Mouse (Mus musculus) kidney, embryonic 15.5 days (tissue): ENCODE measurements around the gene St6galnac3. TPM values are rescaled to one million over a fixed set of nuclear protein-coding genes. Genes with fewer than 3 reads are reported as not detected.
"Not testable (repeated sequence)": the region's sequence is repeated elsewhere in the genome, so short reads cannot be mapped to it uniquely, and the experiment has no call there.

Experiments used
- ATAC-seq: fragments of 200-750 bp; cut with Nextera tagmentation; replicated peaks from 2 replicates; pipeline ENCODE4 v1.8.0; 2017; ENCODE audit warnings: moderate TSS enrichment; ENCODE audit not compliant: low FRiP score
- H3K27ac ChIP-seq: fragments of 300-500 bp; sonication (generic); 2 replicates; pipeline ENCODE4 v1.5.1; 2015; ENCODE audit warnings: mild to moderate bottlenecking, inconsistent platforms
- H3K27me3 ChIP-seq: fragments of 300-500 bp; sonication (generic); 2 replicates; pipeline ENCODE4 v1.6.1; 2015; ENCODE audit warnings: inconsistent platforms
- H3K36me3 ChIP-seq: fragments of 300-500 bp; sonication (generic); 2 replicates; pipeline ENCODE4 v1.6.1; 2015; ENCODE audit warnings: inconsistent platforms
- H3K4me1 ChIP-seq: fragments of 300-500 bp; sonication (generic); 2 replicates; pipeline ENCODE4 v1.6.1; 2015; ENCODE audit warnings: inconsistent platforms
- H3K4me2 ChIP-seq: fragments of 300-500 bp; sonication (generic); 2 replicates; pipeline ENCODE4 v1.6.1; 2015; ENCODE audit warnings: moderate library complexity, mild to moderate bottlenecking, inconsistent platforms
- H3K4me3 ChIP-seq: fragments of 300-500 bp; sonication (generic); replicated peaks from 2 replicates; pipeline ENCODE4 v1.5.1; 2015; ENCODE audit warnings: mild to moderate bottlenecking, inconsistent platforms
- H3K9ac ChIP-seq: fragments of 300-500 bp; sonication (generic); 2 replicates; pipeline ENCODE4 v1.6.1; 2015; ENCODE audit warnings: mild to moderate bottlenecking, inconsistent platforms
- H3K9me3 ChIP-seq: fragments of 300-500 bp; sonication (generic); replicated peaks from 2 replicates; pipeline ENCODE4 v1.6.1; 2016; ENCODE audit warnings: inconsistent platforms
- WGBS: fragments of 180-500 bp; shearing (Covaris S2); methylation state at CpG from one replicate; pipeline ENCODE4 v1.1.7; 2015; ENCODE audit warnings: mixed read lengths; 5-methylcytosine and 5-hydroxymethylcytosine counted together
- polyA plus RNA-seq: library from polyadenylated mRNA; unstranded; fragments of >200 nt; fragmentation: Nextera tagmentation; extraction: Ambion mirVana; gene quantifications from 2 replicates; pipeline ENCODE4 v1.2.1, GENCODE M21; 2015

The St6galnac3 gene
- 65.2 and 65.5 TPM in 2 replicates for polyA plus RNA-seq

DNA sequence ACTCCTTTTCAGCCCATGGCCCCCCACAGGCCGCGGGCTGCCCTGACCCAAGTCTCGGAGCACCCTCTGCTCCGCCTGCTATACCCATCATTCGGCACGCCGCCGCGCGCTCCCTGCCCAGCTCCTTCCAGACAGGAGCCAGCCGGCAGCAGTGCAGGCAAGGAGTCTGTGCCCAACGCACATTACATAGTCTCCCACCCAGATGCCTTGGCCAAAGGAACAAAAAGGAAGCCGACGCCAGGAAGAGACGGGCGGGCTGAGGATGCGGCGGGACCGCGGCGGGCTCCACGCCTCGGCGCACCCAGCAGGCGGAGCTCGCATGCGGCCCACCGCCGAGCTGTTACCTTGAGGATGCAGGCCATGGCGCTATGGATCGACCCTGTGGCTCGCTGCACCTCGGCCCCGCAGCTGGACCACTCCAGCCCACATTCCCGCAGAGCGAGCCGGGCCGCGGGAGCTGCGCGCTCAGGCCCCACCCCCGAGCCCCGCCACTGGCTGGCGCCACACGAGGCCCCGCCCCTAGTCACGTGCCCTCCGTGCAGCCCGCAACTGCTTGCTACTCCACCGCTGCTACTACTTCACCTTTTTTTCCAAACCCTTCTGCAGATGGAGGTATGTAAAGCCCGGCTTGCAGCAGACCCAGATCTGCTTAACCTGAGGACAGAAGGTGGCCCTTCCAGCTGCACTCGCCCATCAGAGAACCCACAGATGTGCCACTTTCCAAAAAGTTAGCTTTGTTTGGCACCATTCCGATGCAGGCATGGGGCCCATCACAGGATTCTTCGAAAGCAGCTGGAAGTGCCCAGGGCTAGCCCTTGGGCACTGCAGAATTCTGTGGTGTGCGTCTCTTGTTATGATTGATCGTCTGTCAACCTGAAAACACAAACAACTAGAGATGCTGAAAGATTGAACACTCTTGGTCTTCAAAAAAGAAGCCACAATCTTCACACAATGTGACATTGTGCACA is at the start of gene St6galnac3:
TSS of gene St6galnac3 (minus strand) at position 474 of the 968 bp plus-strand sequence.
- H3K4me3 ChIP-seq = peak within 1 kb of the TSS; percentile 85
- H3K4me2 ChIP-seq = peak within 1 kb of the TSS; percentile 85
- H3K4me1 ChIP-seq = peaks cover 41% of the 10 kb centered on the region
- H3K36me3 ChIP-seq = no peaks in the 10 kb centered on the region
- 2% methylated on average over 56 of the region's 56 CpGs for WGBS
- no peaks in the 10 kb centered on the region for H3K9me3 ChIP-seq
- H3K27me3 ChIP-seq = no peaks in the 10 kb centered on the region
- peak within 1 kb of the TSS; percentile 77 for H3K9ac ChIP-seq
- H3K27ac ChIP-seq = peak within 1 kb of the TSS; percentile 87
- ATAC-seq = peak; percentile 97

DNA sequence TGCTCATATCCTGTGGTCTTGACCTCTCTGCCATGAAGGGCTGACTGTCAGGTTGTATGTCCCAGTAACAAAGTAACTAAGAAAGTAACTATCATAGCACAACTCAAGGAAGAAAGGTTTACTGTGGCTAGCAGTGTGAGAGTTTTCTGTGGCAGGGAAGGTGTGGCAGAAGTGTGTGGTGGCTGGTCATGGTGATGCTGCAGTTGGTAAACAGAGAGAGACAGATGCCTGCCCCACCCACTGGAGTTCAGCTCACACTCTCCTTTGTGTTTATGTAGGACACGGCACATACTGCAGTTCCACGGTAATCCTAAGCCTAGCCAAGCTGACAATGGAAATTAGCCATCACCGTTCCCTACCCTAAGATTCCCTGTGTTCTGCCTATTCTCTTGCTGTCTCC is 49.6 kb upstream of the St6galnac3 start:
- Histone ChIP-seq H3K36me3 (no peaks in the 10 kb centered on the region), H3K4me1 (peaks cover 4% of the 10 kb centered on the region; the same call in 1 of the 2 replicates), H3K9me3 (no peaks in the 10 kb centered on the region), H3K4me3 (no peak overlapping the region), H3K4me2 (no peak overlapping the region), H3K9ac (no peak overlapping the region), H3K27me3 (no peaks in the 10 kb centered on the region), H3K27ac (no peak overlapping the region)
- no peak for ATAC-seq
- WGBS = 85% methylated on average over 3 of the region's 3 CpGs

DNA sequence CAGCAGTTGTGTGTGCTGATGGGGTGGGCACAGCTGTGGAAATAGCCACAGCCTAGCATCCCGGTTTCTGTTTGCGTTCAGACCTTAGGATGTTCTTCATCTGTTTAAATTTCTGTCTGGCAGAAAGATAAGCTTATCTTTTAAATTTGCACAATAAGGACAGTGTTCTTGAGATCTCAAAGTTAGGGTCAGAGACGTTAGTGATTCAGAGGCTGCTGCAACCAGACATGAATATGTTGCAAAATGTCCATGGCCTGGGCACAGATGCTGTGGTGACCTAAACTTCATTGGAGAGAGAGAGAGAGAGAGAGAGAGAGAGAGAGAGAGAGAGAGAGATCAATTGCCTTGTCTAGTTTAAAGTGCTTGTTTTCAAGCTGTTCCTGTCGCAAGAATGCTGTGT is 46.5 kb upstream of the St6galnac3 start:
- ATAC-seq = no peak

DNA sequence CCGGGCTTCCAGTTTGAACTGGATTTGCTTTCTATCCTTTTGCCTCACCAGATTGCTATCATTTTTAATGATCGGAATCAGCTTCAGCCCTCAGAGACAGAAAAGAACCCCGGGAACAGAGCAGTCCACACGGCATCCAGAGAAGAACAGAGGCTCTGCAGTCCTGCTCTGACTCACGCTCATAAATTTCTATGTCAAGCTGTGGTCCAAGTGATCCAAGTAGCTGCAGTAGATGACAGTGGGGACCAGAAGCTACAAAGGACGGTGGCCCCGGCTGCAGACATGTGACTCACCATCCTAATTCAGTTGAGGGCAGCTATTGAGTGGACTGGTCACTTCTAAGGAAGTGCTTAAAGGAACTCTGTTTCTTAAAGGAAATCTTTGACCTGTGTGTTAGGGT is 45.6 kb upstream of the St6galnac3 start:
- 26% methylated on average over 7 of the region's 7 CpGs for WGBS
- H3K4me2 ChIP-seq = no peak overlapping the region
- no peak for ATAC-seq

More for the DNA sequence above, 46.5 kb upstream of the St6galnac3 start:
- Histone ChIP-seq H3K9ac (no peak overlapping the region), H3K27me3 (no peaks in the 10 kb centered on the region), H3K27ac (no peak overlapping the region), H3K4me1 (peaks cover 4% of the 10 kb centered on the region; the same call in 1 of the 2 replicates), H3K4me3 (no peak overlapping the region), H3K36me3 (no peaks in the 10 kb centered on the region), H3K9me3 (0 out of 2 replicates have a peak, but pooled peaks cover 4% of the 10 kb centered on the region), H3K4me2 (no peak overlapping the region)
- 73% methylated on average over 4 of the region's 4 CpGs for WGBS

DNA sequence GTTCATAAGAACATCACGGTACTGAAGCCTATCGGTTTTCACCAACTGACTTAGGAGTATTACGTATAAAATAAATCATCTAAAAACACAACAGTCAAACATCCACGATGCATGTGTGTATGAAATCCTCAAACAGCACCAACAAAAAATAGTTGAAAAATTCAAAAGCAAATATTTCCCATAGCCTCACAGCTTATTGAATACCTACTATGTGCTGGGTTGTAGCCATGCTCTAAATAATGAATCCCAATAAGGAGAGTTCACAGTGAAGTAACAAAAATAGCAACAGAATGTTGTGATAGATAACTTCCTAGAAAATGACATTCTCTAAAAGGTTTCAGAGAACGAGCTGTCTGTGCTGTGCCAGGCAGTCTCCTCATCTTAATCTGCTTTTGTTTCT is 44.2 kb upstream of the St6galnac3 start:
- Histone ChIP-seq H3K9me3 (0 out of 2 replicates have a peak, but pooled peaks cover 4% of the 10 kb centered on the region), H3K4me1 (peaks cover 21% of the 10 kb centered on the region), H3K9ac (no peak overlapping the region), H3K36me3 (no peaks in the 10 kb centered on the region), H3K27me3 (no peaks in the 10 kb centered on the region), H3K4me3 (no peak overlapping the region), H3K27ac (no peak overlapping the region), H3K4me2 (no peak overlapping the region)
- 83% methylated on average over 5 of the region's 5 CpGs for WGBS
- no peak for ATAC-seq

More for the DNA sequence above, 45.6 kb upstream of the St6galnac3 start:
- no peak overlapping the region for H3K27ac ChIP-seq
- H3K9ac ChIP-seq = no peak overlapping the region
- H3K4me1 ChIP-seq = peaks cover 10% of the 10 kb centered on the region
- H3K36me3 ChIP-seq = no peaks in the 10 kb centered on the region
- no peak overlapping the region for H3K4me3 ChIP-seq
- no peaks in the 10 kb centered on the region for H3K27me3 ChIP-seq
- H3K9me3 ChIP-seq = 0 out of 2 replicates have a peak, but pooled peaks cover 4% of the 10 kb centered on the region

DNA sequence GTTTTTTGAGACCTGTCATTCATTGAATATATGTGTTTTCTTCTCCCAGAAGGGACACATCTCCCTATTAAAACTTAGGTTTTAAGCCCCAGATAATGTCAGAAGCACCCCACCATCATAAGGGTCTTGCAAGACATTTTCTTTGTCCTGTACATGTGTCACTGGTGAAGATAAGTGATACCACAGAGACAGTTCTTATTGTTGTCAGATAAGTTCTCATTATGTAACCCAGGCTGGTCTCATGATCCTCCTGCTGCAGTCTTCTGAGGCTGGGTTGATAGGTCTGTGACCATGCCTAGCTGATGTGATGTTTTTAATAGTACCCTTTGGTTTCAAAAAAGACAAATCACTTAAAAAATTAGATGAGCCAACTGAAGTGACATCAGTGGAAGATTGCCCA is 40.2 kb upstream of the St6galnac3 start:
- H3K9ac ChIP-seq = no peak overlapping the region
- ATAC-seq = no peak
- H3K27ac ChIP-seq = no peak overlapping the region
- no peak overlapping the region for H3K4me2 ChIP-seq
- no peaks in the 10 kb centered on the region for H3K36me3 ChIP-seq
- H3K9me3 ChIP-seq = 0 out of 2 replicates have a peak, but pooled peaks cover 4% of the 10 kb centered on the region
- no peaks in the 10 kb centered on the region for H3K27me3 ChIP-seq
- no peak overlapping the region for H3K4me3 ChIP-seq
- peaks cover 54% of the 10 kb centered on the region for H3K4me1 ChIP-seq

DNA sequence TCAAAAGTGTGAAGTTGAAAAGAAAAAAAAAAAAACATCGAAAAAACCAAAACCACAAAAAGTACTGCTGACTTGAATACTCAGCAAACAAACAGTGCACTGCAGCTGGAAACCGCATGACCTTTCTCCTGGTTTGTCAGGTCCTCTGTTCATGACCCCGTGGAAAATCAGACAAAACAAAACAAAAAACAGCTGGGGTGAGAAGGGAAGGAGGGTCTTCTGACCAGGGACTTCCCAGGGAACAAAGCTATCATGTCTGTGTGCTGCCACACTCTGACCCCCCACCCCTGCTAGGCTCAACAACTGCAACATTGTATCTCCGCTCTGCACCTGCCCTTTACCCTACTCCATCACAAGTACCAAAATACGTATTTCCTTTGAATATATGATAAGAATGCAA is 39.8 kb upstream of the St6galnac3 start:
- Histone ChIP-seq H3K4me2 (no peak overlapping the region), H3K9me3 (0 out of 2 replicates have a peak, but pooled peaks cover 4% of the 10 kb centered on the region), H3K27me3 (no peaks in the 10 kb centered on the region), H3K27ac (no peak overlapping the region), H3K9ac (no peak overlapping the region), H3K36me3 (no peaks in the 10 kb centered on the region), H3K4me3 (no peak overlapping the region), H3K4me1 (peaks cover 54% of the 10 kb centered on the region)
- no peak for ATAC-seq
- WGBS = 30% methylated on average over 5 of the region's 5 CpGs

DNA sequence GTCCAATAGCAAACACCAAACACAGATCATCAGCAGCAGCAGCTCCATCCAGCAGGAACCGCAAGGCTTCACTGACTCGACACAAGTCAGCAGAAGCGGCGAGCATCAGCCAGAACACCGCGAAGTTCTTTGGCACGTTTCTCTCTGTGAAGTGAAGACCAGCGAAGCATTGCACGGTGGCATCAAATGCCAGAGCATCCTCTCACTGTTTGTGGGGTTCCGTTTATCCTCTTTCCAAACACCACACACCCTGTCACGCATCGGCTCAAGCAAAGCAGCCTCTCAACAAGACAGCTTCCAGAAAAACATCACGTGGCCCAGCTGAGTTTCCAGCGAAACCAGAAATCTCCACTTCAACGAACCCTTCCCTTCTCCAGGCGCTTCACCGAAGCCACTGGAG is 36.2 kb upstream of the St6galnac3 start:
- WGBS = 49% methylated on average over 17 of the region's 17 CpGs
- Histone ChIP-seq H3K27me3 (no peaks in the 10 kb centered on the region), H3K36me3 (no peaks in the 10 kb centered on the region), H3K27ac (peak overlapping the region; percentile 54; the same call in 1 of the 2 replicates), H3K4me1 (peaks cover 57% of the 10 kb centered on the region), H3K4me2 (peak overlapping the region; percentile 30), H3K9ac (no peak overlapping the region), H3K4me3 (no peak overlapping the region), H3K9me3 (no peaks in the 10 kb centered on the region)
- peak; percentile 46 for ATAC-seq

DNA sequence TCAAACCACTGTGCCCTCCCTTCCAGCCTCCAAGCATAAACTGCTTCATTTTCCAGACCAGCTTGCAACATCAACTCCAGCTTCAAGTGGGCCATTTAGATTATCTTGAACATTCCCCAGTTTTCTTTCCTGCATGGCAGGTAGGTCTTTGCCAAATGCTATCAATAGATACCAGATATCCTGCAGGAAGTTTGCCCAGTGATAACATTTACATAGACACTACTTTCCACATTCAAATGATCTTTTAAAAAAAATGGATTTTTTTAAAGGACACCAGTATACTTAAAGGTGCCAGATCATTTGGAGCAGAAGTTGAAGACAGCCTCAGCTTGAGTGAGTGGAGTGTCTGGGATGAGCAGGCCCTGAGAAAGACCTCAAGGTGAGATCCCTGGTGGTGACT is 34.3 kb upstream of the St6galnac3 start:
- Histone ChIP-seq H3K9me3 (no peaks in the 10 kb centered on the region), H3K4me1 (peaks cover 41% of the 10 kb centered on the region), H3K27me3 (no peaks in the 10 kb centered on the region), H3K27ac (no peak overlapping the region), H3K9ac (no peak overlapping the region), H3K4me2 (no peak overlapping the region), H3K36me3 (no peaks in the 10 kb centered on the region), H3K4me3 (no peak overlapping the region)
- no peak for ATAC-seq

DNA sequence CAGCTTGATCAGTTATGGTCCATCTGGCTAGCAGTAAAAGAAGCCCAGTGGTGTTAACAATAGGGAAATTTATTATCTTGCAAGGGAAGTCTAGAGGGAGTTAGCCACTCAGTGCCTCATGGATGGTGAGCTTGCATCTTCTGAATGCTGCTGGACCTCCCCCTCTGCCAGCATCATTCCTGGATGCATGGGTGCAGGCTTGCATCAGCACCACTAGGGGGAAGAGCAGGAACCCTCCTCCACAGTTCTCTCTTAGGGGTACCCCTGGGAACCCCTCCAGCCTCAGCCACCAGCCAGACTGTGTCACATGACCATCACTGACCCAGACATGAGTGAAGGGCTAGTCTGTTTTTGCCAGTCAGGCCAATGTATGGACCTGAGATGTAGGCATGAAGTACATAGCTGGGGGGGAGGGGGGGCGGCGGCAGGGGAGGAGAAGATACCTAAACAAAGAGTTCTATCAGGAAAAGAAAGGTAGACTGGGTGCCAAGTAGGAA is 31.6 kb upstream of the St6galnac3 start:
- Histone ChIP-seq H3K4me1 (peaks cover 15% of the 10 kb centered on the region), H3K9ac (no peak overlapping the region), H3K27ac (no peak overlapping the region), H3K4me3 (no peak overlapping the region), H3K27me3 (no peaks in the 10 kb centered on the region), H3K4me2 (no peak overlapping the region), H3K9me3 (no peaks in the 10 kb centered on the region), H3K36me3 (no peaks in the 10 kb centered on the region)
- ATAC-seq = no peak
- 93% methylated on average over 2 of the region's 2 CpGs for WGBS

DNA sequence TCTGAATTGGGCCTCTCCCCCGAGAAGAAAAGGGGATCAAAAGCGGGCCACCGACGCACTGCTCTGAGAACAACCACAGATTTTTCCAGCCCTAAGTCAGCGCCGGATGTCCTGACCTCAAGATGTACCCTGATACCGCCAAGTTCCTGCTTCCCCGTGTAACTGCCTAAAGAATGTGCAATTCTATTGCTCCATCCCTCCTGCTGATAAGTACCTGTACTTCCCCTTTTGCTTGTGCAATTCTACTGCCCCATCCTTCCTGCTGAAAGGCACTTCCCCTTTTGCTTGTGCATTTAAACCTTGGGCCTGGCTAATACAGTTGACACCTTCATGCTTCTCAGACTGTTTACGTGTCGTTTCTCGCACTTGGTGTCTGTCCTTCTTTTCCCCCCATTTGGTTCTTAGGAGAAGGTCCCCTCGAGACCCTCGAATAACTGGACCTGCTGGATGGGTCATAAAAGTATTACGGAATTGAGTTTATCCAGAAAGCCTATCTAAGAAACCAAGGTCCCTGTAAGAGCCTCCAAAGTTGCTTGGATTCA is 30.9 kb upstream of the St6galnac3 start:
- H3K27me3 ChIP-seq, ATAC-seq: not testable (repeated sequence)
- 62% methylated on average over 14 of the region's 14 CpGs for WGBS

DNA sequence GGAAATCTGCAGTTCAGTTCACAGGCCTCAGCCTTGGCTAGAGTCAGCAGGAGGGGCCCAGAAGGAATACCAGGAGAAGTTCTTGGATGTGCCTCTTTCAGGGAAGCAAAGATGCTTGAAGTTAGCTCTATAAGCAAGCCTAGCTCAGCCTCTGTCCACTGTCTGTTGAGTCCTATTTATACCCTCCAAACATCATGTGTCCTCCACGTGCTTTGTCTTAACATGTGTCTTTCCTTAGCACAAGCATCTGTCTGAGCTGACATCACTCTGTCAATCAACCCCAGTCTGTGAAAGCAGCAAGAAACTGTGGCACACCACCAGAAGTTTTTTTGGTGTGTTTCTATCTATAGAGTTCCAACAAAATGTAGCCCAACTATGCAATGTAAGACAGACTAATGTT is 26.5 kb upstream of the St6galnac3 start:
- Histone ChIP-seq H3K9ac (no peak overlapping the region), H3K27me3 (no peaks in the 10 kb centered on the region), H3K27ac (no peak overlapping the region), H3K36me3 (no peaks in the 10 kb centered on the region), H3K4me3 (no peak overlapping the region), H3K4me2 (no peak overlapping the region), H3K4me1 (no peaks in the 10 kb centered on the region), H3K9me3 (no peaks in the 10 kb centered on the region)
- no peak for ATAC-seq
- WGBS = 69% methylated on average over 1 of the region's 1 CpGs

More for the DNA sequence above, 30.9 kb upstream of the St6galnac3 start:
- not testable (repeated sequence) for H3K4me2 ChIP-seq, H3K9me3 ChIP-seq, H3K4me3 ChIP-seq, H3K36me3 ChIP-seq, H3K9ac ChIP-seq, H3K27ac ChIP-seq, H3K4me1 ChIP-seq
